Mouse (Mus musculus) small intestine, adult 2 months (tissue): ENCODE results near the gene Ctcfl.

Experiments
- CTCF ChIP-seq: fragments of 200-500 bp; IDR thresholded peaks from 2 replicates; pipeline ENCODE4 v1.5.1; 2012; ENCODE audit warnings: low read depth, mild to moderate bottlenecking, control low read depth, inconsistent platforms, low read length, moderate library complexity, mixed read lengths; ENCODE audit not compliant: insufficient replicate concordance, insufficient read length; ENCODE audit errors: extremely low read depth
- POLR2A ChIP-seq: fragments of 200-500 bp; IDR thresholded peaks from 2 replicates; pipeline ENCODE4 v1.6.1; 2012; ENCODE audit warnings: low read depth, mild to moderate bottlenecking, control low read depth, inconsistent platforms, low read length, moderate library complexity

- TF ChIP-seq POLR2A (no peak), CTCF (no peak)
Measured at GRCm38 (mm10) chr2:173164946-173165345, 45.6 kb upstream of the Ctcfl start.
